Mouse (Mus musculus): Measurements from ENCODE around the gene Slc9a3r1.

Gene Slc9a3r1

DNA sequence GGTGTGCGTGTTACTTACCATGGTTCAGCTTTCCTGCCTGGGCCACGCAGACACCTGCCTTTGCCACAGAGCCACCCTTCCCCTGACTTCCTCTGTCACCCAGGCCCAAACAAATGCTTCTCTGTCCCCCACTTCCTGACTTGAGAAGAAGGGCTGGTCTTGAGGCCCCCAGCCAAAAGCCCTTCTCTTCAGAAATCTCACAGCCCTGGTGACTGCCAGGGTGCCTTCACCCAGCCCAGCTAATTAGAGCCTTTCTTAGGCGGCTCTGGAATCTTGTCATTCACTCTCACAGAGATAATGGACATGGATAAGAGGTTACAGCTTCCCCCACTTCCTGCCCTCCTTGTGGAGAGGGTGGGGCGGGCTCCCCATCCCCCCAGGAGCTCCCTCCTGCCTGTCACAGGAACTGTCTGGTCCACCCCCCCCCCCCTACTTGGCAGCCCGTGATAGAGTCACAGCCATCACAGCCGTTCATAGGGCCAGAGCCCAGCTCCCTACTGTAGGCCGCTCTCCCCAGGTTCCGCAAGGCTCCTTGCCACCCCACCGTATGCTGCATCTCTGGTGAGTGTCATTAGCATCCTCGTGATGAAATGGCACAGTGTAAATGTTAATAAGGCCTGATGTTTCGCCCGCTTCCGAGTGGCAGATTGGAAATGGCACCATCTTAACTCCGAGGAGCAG lies 63.8 kb downstream of the Slc9a3r1 start:
- DNase-seq, result peak; percentile 50 to 55

DNA sequence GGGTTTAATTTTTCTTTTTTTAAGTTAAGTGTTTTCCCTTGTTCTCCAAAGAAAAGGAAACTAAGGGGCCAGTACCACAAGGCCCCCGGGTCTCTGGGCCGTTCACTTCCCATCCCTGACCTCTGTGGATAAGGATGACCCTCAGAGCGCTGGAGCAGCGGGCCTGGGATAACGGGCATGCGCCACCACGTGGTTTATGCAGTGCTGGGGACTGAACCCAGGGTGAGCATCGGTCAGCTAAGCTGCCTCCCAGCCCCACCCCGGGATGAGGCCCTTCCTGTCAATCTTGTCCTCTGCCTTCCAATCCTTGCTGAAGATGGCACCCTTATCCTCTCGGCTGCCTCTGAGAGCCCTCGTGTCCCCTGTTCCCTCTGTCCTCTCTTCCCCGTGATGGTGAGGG lies 64.5 kb downstream of the Slc9a3r1 start:
- no peak for DNase-seq

DNA sequence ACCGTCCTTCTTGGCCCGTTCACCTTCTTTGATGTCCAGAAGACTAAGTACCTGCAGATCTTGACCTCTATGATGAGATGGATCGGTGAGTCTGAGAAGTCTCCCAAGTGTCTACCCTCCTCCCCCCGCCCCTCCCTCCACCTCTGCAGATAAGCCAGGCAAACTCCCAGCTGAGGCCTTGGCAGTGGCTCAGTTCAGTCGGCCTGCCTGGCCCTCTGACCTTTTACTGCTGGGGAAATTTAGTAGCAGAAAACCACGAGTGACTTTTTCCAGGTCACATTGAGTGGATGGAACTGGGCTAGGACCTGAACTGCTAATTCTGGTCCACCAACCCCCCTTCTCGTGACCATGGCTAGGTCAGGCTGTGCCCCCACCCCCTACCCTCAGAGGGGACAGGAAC lies 65.3 kb downstream of the Slc9a3r1 start:
- no peak for DNase-seq

DNA sequence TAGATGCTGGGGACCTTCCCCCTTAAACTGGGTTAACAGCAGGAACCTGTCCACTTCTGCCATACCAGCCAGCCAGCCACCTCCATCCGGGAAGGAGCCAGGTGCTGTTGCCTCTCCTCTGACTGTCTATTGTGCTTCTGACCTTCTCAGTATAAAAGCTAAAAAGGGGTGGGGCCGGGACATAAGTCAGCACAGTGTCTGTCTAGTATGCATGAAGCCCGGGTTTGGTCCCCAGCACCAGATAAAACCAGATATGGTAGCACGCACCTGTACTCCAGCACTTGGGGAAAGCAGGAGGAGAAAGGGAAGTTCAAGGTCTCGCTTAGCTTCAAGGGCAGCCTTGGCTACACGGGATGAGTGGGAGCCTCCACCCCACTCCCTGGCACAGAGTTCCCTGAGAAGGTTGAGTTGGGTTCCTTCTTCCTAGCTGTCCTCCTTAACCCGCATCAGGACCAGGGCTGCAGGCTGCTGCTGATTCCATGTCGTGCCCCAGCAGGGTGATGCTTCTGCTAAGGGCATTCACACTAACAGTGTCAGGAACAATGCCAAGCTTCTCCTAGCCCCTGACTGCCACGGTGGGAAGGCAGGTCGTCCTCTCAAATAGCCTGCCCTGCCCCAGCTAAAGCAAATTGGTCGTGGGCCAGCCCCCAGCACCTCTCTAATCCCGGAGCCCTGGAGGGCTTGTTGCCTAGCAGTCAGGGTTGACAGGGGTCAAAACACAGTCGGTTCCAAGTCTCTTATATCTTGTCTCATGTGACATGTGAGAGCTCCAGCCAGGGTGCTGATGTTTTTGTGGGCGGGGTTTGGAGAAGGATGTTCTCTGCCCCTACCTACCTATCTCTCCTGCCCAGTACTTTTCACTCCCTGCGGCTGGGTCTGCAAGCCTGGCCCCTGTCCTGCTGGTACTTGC lies 66.1 kb downstream of the Slc9a3r1 start:
- DNase-seq, result no peak

All from cerebellum, postnatal 36 days (tissue).